Mouse (Mus musculus): ENCODE data around the gene Astl. TPM values are rescaled to one million over a fixed set of nuclear protein-coding genes. Genes with fewer than 3 reads are reported as not detected.

Gene Astl
- polyA plus RNA-seq, 1 experiment, result 0.20 TPM

DNA sequence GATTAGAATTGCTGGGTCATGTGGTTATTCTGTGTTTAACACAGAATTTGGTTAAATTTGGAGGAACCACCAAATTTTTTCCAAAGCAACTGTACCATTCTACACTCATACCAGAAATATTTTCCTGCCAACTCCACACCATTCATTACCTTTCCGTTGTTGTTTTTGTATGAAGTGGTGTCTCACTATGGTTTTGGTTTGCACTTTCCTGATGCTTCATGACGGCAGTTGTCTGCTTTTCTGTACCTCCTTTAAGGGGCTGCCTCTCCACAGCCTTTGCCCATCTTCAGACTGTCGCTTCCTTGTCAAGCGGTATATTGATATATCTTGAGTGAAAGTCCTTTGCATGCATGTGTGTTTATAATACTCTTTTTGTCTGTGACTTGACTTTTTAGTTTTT is 25.6 kb upstream of the Astl start:
- no peak for DNase-seq
- Histone ChIP-seq H3K4me1 (replicated peaks; ENCODE audit: control insufficient read depth, insufficient read depth, low read length) (peaks cover 30% of the 10 kb centered on the region), H3K4me3 (ENCODE audit: control insufficient read depth, insufficient read depth, low read length) (no peak overlapping the region), H3K27ac (ENCODE audit: control insufficient read depth, insufficient read depth, low read length) (no peak overlapping the region), H3K27me3 (ENCODE audit: control insufficient read depth, insufficient read depth, low read length) (no peaks in the 10 kb centered on the region), H3K36me3 (ENCODE audit: control insufficient read depth, insufficient read depth, low read length) (no peaks in the 10 kb centered on the region)
- TF ChIP-seq POLR2A (IDR thresholded peaks at IDR 0.05; ENCODE audit: control insufficient read depth, extremely low read depth, insufficient read depth, low read length, poor library complexity) (no peak), CTCF (IDR thresholded peaks at IDR 0.05; ENCODE audit: borderline replicate concordance, control insufficient read depth, extremely low read depth, insufficient read depth, low read length, poor library complexity) (no peak)
- WGBS, result 86% methylated on average over 4 of the region's 4 CpGs

DNA sequence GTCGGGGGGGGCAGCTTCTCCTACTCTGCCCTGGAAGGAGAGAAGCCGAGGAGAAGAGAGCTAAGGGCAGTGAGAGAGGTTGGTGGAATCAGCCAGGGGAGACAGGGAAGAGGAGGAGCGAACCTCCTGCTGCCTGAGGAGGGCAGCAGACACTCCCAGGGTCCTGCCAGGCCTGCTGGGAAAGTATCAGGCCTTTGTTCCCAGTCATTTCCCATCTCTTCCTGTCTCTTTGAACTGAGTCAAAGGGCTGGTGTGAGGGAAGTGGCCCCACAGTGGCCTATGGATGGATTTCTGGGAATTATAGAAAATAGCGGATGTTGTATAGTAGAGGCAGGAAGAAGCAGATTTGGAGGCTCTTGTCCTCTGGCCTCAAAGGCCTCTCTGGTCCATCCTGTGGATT is 24.6 kb upstream of the Astl start:
- Histone ChIP-seq H3K27ac (ENCODE audit: control insufficient read depth, insufficient read depth, low read length) (peak overlapping the region; percentile 74), H3K36me3 (ENCODE audit: control insufficient read depth, insufficient read depth, low read length) (no peaks in the 10 kb centered on the region), H3K27me3 (ENCODE audit: control insufficient read depth, insufficient read depth, low read length) (no peaks in the 10 kb centered on the region), H3K4me1 (replicated peaks; ENCODE audit: control insufficient read depth, insufficient read depth, low read length) (peaks cover 39% of the 10 kb centered on the region), H3K4me3 (ENCODE audit: control insufficient read depth, insufficient read depth, low read length) (no peak overlapping the region)
- no peak for TF ChIP-seq CTCF (IDR thresholded peaks at IDR 0.05; ENCODE audit: borderline replicate concordance, control insufficient read depth, extremely low read depth, insufficient read depth, low read length, poor library complexity)
- no peak for TF ChIP-seq POLR2A (IDR thresholded peaks at IDR 0.05; ENCODE audit: control insufficient read depth, extremely low read depth, insufficient read depth, low read length, poor library complexity)
- DNase-seq, result no peak
- 62% methylated on average over 4 of the region's 4 CpGs for WGBS

DNA sequence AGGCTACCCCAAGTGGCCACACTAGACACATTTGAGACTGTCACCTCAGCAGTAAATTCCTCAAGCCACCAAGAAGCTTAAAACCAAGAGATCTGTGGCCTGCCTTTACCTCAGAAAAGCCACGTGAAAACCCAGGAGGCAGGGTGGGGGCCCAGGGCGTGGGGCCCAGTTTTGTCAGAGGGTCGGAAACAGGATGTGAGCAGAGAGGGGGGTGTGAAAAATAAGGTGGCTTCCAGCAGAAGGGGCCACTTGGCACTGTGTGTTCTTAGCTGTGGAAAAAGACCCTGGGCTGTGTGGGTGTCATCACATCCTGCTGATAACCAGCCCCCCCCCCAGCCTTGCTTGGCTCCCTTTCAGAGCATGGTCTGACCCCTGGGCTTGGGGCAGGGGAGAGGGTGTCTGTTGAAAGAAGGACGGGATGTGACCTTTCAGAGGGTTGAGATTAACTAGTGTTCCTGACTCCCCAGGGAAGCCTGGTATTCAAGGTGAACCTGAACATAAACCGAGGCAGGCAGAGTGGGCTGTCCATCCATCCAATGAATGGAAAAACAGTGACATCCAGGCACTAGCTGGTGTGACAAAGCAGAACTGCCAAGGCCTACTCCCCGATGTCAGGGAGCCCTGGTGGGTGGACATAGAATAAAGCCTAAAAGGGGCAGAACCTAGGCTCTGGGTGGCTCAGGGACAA is 23.8 kb upstream of the Astl start:
- peak; percentile 82 for DNase-seq

GRCm38 (mm10) chr2:127315155-127315470 is 23.3 kb upstream of the Astl start:
- Histone ChIP-seq H3K4me1 (replicated peaks; ENCODE audit: control insufficient read depth, insufficient read depth, low read length) (peaks cover 51% of the 10 kb centered on the region), H3K27ac (ENCODE audit: control insufficient read depth, insufficient read depth, low read length) (peak overlapping the region; percentile 83), H3K27me3 (ENCODE audit: control insufficient read depth, insufficient read depth, low read length) (no peaks in the 10 kb centered on the region), H3K4me3 (ENCODE audit: control insufficient read depth, insufficient read depth, low read length) (no peak overlapping the region), H3K36me3 (ENCODE audit: control insufficient read depth, insufficient read depth, low read length) (no peaks in the 10 kb centered on the region)
- 95% methylated on average over 1 of the region's 1 CpGs for WGBS
- TF ChIP-seq CTCF (IDR thresholded peaks at IDR 0.05; ENCODE audit: borderline replicate concordance, control insufficient read depth, extremely low read depth, insufficient read depth, low read length, poor library complexity), result no peak
- TF ChIP-seq POLR2A (IDR thresholded peaks at IDR 0.05; ENCODE audit: control insufficient read depth, extremely low read depth, insufficient read depth, low read length, poor library complexity), result no peak
- no peak for DNase-seq

More for the DNA sequence above, 23.8 kb upstream of the Astl start:
- peaks cover 46% of the 10 kb centered on the region for H3K4me1 ChIP-seq (replicated peaks; ENCODE audit: control insufficient read depth, insufficient read depth, low read length)
- H3K4me3 ChIP-seq (ENCODE audit: control insufficient read depth, insufficient read depth, low read length), result no peak overlapping the region
- no peaks in the 10 kb centered on the region for H3K27me3 ChIP-seq (ENCODE audit: control insufficient read depth, insufficient read depth, low read length)
- peak overlapping the region; percentile 83 for H3K27ac ChIP-seq (ENCODE audit: control insufficient read depth, insufficient read depth, low read length)
- H3K36me3 ChIP-seq (ENCODE audit: control insufficient read depth, insufficient read depth, low read length), result no peaks in the 10 kb centered on the region
- TF ChIP-seq CTCF (IDR thresholded peaks at IDR 0.05; ENCODE audit: borderline replicate concordance, control insufficient read depth, extremely low read depth, insufficient read depth, low read length, poor library complexity), result no peak
- TF ChIP-seq POLR2A (IDR thresholded peaks at IDR 0.05; ENCODE audit: control insufficient read depth, extremely low read depth, insufficient read depth, low read length, poor library complexity), result no peak
- 20% methylated on average over 6 of the region's 6 CpGs for WGBS

DNA sequence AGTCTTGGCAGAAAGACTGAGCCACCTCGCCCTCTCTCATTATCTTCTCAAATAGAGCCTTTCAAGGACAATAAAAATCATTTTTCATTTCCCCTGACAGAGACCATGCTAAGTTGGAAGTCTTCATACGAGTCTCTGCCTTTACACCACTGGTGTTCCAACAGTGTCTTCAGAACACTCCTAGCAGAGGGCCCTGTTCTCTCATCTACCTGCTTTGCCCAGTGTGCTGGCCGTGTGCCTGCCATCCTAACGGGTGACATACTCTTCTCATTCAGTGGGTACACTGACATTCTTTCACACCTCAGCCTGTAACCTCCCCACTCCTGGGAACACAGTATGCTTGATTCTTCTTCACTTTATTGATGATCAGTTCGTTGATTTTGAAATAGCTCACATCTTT is 22.0 kb upstream of the Astl start:
- TF ChIP-seq CTCF (IDR thresholded peaks at IDR 0.05; ENCODE audit: borderline replicate concordance, control insufficient read depth, extremely low read depth, insufficient read depth, low read length, poor library complexity), result no peak
- TF ChIP-seq POLR2A (IDR thresholded peaks at IDR 0.05; ENCODE audit: control insufficient read depth, extremely low read depth, insufficient read depth, low read length, poor library complexity), result no peak
- Histone ChIP-seq H3K4me3 (ENCODE audit: control insufficient read depth, insufficient read depth, low read length) (no peak overlapping the region), H3K4me1 (replicated peaks; ENCODE audit: control insufficient read depth, insufficient read depth, low read length) (peaks cover 57% of the 10 kb centered on the region), H3K27me3 (ENCODE audit: control insufficient read depth, insufficient read depth, low read length) (no peaks in the 10 kb centered on the region), H3K36me3 (ENCODE audit: control insufficient read depth, insufficient read depth, low read length) (no peaks in the 10 kb centered on the region), H3K27ac (ENCODE audit: control insufficient read depth, insufficient read depth, low read length) (no peak overlapping the region)
- DNase-seq, result no peak
- 90% methylated on average over 5 of the region's 5 CpGs for WGBS

DNA sequence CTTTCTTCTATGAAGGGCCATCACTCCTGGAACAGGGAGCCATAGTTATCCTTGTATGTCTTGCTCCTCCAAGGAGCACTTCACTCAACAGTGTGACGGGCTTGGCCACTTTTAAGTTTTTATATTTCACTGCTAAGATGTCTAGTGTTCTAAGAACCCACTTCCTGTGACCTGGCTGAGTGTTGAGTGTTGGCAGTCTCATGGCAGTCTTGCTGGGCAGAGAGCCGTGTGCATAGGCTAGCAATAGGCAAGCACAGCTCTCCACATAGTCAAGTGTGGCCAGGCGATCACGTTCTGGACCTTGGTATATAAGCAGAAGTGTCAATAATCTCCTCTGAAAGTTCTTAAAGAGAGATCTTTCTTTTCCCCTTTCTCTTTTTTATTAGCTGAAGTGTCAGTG is 20.3 kb upstream of the Astl start:
- Histone ChIP-seq H3K4me1 (replicated peaks; ENCODE audit: control insufficient read depth, insufficient read depth, low read length) (peaks cover 67% of the 10 kb centered on the region), H3K27me3 (ENCODE audit: control insufficient read depth, insufficient read depth, low read length) (no peaks in the 10 kb centered on the region), H3K4me3 (ENCODE audit: control insufficient read depth, insufficient read depth, low read length) (no peak overlapping the region), H3K27ac (ENCODE audit: control insufficient read depth, insufficient read depth, low read length) (peak overlapping the region; percentile 79), H3K36me3 (ENCODE audit: control insufficient read depth, insufficient read depth, low read length) (no peaks in the 10 kb centered on the region)
- no peak for DNase-seq
- TF ChIP-seq POLR2A (IDR thresholded peaks at IDR 0.05; ENCODE audit: control insufficient read depth, extremely low read depth, insufficient read depth, low read length, poor library complexity), result no peak
- TF ChIP-seq CTCF (IDR thresholded peaks at IDR 0.05; ENCODE audit: borderline replicate concordance, control insufficient read depth, extremely low read depth, insufficient read depth, low read length, poor library complexity), result no peak
- 17% methylated on average over 4 of the region's 4 CpGs for WGBS

DNA sequence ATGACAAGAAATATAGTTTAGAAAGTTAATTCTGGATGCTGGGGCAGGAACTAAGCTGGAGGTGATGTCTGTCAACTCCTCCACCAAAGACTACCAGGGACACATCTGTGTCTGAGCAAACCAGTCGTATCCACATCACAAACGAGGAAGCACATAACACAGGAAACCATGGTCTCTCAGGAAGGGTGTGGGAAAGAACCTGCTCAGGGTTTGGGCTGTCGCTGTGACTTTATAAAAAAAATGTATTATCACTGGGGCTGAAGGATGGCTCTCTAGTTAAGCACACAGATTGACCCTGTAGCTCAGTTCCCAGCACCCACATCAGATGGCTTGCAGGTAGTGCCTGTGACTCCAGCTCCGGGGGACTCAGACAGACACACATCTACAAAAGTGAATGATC is 19.4 kb upstream of the Astl start:
- DNase-seq, result no peak
- 3% methylated on average over 4 of the region's 4 CpGs for WGBS
- H3K4me1 ChIP-seq (replicated peaks; ENCODE audit: control insufficient read depth, insufficient read depth, low read length), result peaks cover 70% of the 10 kb centered on the region
- H3K27me3 ChIP-seq (ENCODE audit: control insufficient read depth, insufficient read depth, low read length), result no peaks in the 10 kb centered on the region
- TF ChIP-seq POLR2A (IDR thresholded peaks at IDR 0.05; ENCODE audit: control insufficient read depth, extremely low read depth, insufficient read depth, low read length, poor library complexity), result no peak
- no peak for TF ChIP-seq CTCF (IDR thresholded peaks at IDR 0.05; ENCODE audit: borderline replicate concordance, control insufficient read depth, extremely low read depth, insufficient read depth, low read length, poor library complexity)
- no peaks in the 10 kb centered on the region for H3K36me3 ChIP-seq (ENCODE audit: control insufficient read depth, insufficient read depth, low read length)
- no peak overlapping the region for H3K4me3 ChIP-seq (ENCODE audit: control insufficient read depth, insufficient read depth, low read length)
- peak overlapping the region; percentile 79 for H3K27ac ChIP-seq (ENCODE audit: control insufficient read depth, insufficient read depth, low read length)

Measured in thymus, adult 2 months (tissue).